Mouse (Mus musculus) monocyte, adult 59 days (primary cell): ENCODE measurements around the gene Cd34. TPM values are rescaled to one million over a fixed set of nuclear protein-coding genes. Genes with fewer than 3 reads are reported as not detected.

ENCODE experiments used
- total RNA-seq, 2 experiments: library from RNA; stranded (reverse); gene quantifications; one replicate each; pipeline ENCODE4 v1.2.4; 2023

Gene Cd34
- 1 to 10 TPM; 1.3 to 1.7 TPM for total RNA-seq

GRCm38 (mm10) chr1:194938715-194939114 is at the start of gene Cd34:
Gene Cd34 (plus strand): TSS chr1:194938819.

Other genes starting within 250 kb of the Cd34 start
- gene Cd46, start 153.4 kb downstream of the Cd34 start, total RNA-seq = 1 to 10 TPM; 4.5 to 5.1 TPM
- gene Cr1l, start 192.8 kb downstream of the Cd34 start, total RNA-seq = 100 to 1,000 TPM; 104 to 120 TPM
- gene Cr2, start 237.9 kb downstream of the Cd34 start, total RNA-seq = 1 to 10 TPM; 1.3 to 2.5 TPM